Comparison of ENCODE assay signal across 8 mouse cellular contexts in the genomic region with DNA sequence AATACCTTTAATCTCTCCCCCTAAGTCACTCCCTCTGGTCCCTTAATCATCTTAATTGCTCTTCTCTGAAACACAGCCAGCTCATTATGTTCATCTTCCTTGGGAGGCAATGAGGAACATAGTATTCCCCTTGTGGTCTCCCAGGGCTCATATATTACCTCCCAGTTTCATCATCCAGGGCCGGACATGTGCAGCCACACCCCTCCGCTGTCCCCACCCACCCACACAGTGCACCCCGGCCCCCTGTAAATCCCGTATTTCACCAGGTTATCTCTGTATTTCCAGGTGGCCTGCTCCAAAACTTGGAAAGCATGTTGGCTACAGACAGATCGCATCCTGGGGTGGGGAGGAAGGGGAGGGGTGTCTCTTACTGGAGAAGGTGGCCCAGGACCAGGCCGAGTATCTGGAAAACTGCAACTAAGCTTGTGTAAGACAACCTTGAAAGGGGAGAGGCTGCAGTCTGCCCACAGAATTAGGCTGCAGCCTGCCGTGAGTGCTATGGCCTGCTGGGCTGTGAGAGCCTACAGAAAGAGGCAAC.
A peak's percentile ranks its signal among the peaks of the same experiment; 100 is the strongest.
DNase-seq lines count a peak whose midpoint lies in the region; ATAC-seq lines count a peak whose summit lies in the region.
"Had no signal": no experiment of that assay in that cellular context is flagged by ENCODE, and none has a peak within 500 bp of the region (broad histone marks: within the 10 kb centered on the region; RNA-seq: fewer than 3 reads in every experiment).

No protein-coding gene starts in this region.

- peak; percentile 93 for ATAC-seq in kidney, embryonic 14.5 days (ENCODE audit: low FRiP score, low TSS enrichment)
- peak; percentile 46; the same call in 1 of the 2 replicates for ATAC-seq in forebrain, embryonic 11.5 days (replicated peaks; ENCODE audit: low FRiP score)

- whole genome bisulfite sequencing in kidney, embryonic 14.5 days = 16% methylated on average over 7 of the region's 7 CpGs
- WGBS in forebrain, embryonic 11.5 days = 35% methylated on average over 7 of the region's 7 CpGs

- H3K4me1 ChIP-seq in kidney, embryonic 14.5 days (ENCODE audit: control insufficient read depth, insufficient read depth, low read length) = peaks cover 9% of the 10 kb centered on the region; the same call in 1 of the 2 replicates
- H3K4me1 ChIP-seq in forebrain, embryonic 11.5 days (replicated peaks; ENCODE audit: control insufficient read depth, insufficient read depth, low read length) = no peaks in the 10 kb centered on the region

- H3K9me3 ChIP-seq in kidney, embryonic 14.5 days (ENCODE audit: control insufficient read depth, low read length) = no peaks in the 10 kb centered on the region
- no peaks in the 10 kb centered on the region for H3K9me3 ChIP-seq in forebrain, embryonic 11.5 days (ENCODE audit: control insufficient read depth, low read length)

- H3K9ac ChIP-seq in kidney, embryonic 14.5 days (ENCODE audit: low read depth, low read length) = no peak overlapping the region
- no peak overlapping the region for H3K9ac ChIP-seq in forebrain, embryonic 11.5 days (ENCODE audit: low read length)

- peak overlapping the region; percentile 30; the same call in 1 of the 2 replicates for H3K27ac ChIP-seq in kidney, embryonic 14.5 days (ENCODE audit: low read depth, low read length)
- H3K27ac ChIP-seq in forebrain, embryonic 11.5 days (ENCODE audit: low read depth, low read length) = no peak overlapping the region

- H3K27me3 ChIP-seq in kidney, embryonic 14.5 days (ENCODE audit: control insufficient read depth, insufficient read depth, low read length) = no peaks in the 10 kb centered on the region
- no peaks in the 10 kb centered on the region for H3K27me3 ChIP-seq in forebrain, embryonic 11.5 days (ENCODE audit: control insufficient read depth, insufficient read depth, low read length)

- H3K36me3 ChIP-seq in kidney, embryonic 14.5 days (ENCODE audit: control insufficient read depth, insufficient read depth, low read length) = no peaks in the 10 kb centered on the region
- no peaks in the 10 kb centered on the region for H3K36me3 ChIP-seq in forebrain, embryonic 11.5 days (ENCODE audit: control insufficient read depth, insufficient read depth, low read length)

- no peak for DNase-seq in kidney, adult 9 months
- peak; percentile 25 for DNase-seq in embryo, embryonic 11 days
- no peak for DNase-seq in forebrain, embryonic 11.5 days (ENCODE audit: low spot score)
- peak; percentile 53 for DNase-seq in retina, adult 2 months (ENCODE audit: low read depth, low spot score)
- no peak for DNase-seq in adrenal gland, postnatal 25 days
- DNase-seq in cerebellum, postnatal 36 days = no peak
- DNase-seq: cerebellum, adult 18-20 months had no signal

- H3K4me3 ChIP-seq in kidney, embryonic 14.5 days (ENCODE audit: low read length) = peak overlapping the region; percentile 9
- no peak overlapping the region for H3K4me3 ChIP-seq in forebrain, embryonic 11.5 days (ENCODE audit: low read depth, low read length)

- H3K4me2 ChIP-seq in kidney, embryonic 14.5 days (replicated peaks; ENCODE audit: low read depth, low read length) = peak overlapping the region; percentile 21; the same call in 1 of the 2 replicates
- H3K4me2 ChIP-seq in forebrain, embryonic 11.5 days (ENCODE audit: low read depth, low read length, severe bottlenecking) = peak overlapping the region; percentile 8; the same call in 1 of the 2 replicates

Comparison
In these comparisons a context has a peak if more than half of its experiments do, and no peak if none do; other contexts are left out.
1. DNase-seq: peak in embryo, embryonic 11 days (single experiment) and retina, adult 2 months (single experiment); none in kidney, adult 9 months (single experiment), forebrain, embryonic 11.5 days (single experiment), adrenal gland, postnatal 25 days (single experiment) and cerebellum, postnatal 36 days (0 of 2).